Mouse (Mus musculus): Measurements from ENCODE around the gene Gm47841.

GRCm38 (mm10) chr15:101005717-101006116, 41.5 kb downstream of the Gm47841 start:
- TF ChIP-seq CTCF (IDR thresholded peaks at IDR 0.05) (no peak), EP300 (IDR thresholded peaks at IDR 0.05) (no peak)
